In genomic region chr2:112262779-112263295, GRCm38 (mm10) we compare ENCODE assay signal across 9 mouse cellular contexts. TPM values are rescaled to one million over a fixed set of nuclear protein-coding genes. Genes with fewer than 3 reads are reported as not detected.
A peak's percentile ranks its signal among the peaks of the same experiment; 100 is the strongest.
DNase-seq lines count a peak whose midpoint lies in the region; ATAC-seq and TF ChIP-seq lines count a peak whose summit lies in the region.
"Had no signal": no experiment of that assay in that cellular context is flagged by ENCODE, and none has a peak within 500 bp of the region (broad histone marks: within the 10 kb centered on the region; RNA-seq: fewer than 3 reads in every experiment).

No protein-coding gene starts in this region.

- no peak for TF ChIP-seq POLR2A in lung, adult 2 months (IDR thresholded peaks at IDR 0.05; ENCODE audit: borderline replicate concordance, extremely low read depth, low read depth, low read length)

- H3K4me1 ChIP-seq in lung, embryonic 14.5 days (ENCODE audit: insufficient read depth): peaks cover 10% of the 10 kb centered on the region; the same call in 1 of the 2 replicates
- peaks cover 4% of the 10 kb centered on the region; the same call in 1 of the 2 replicates for H3K4me1 ChIP-seq in lung, adult 2 months (ENCODE audit: control insufficient read depth, insufficient read depth, low read length)
- peaks cover 37% of the 10 kb centered on the region for H3K4me1 ChIP-seq in hindbrain, embryonic 10.5 days (replicated peaks)
- H3K4me1 ChIP-seq in midbrain, embryonic 12.5 days: peaks cover 25% of the 10 kb centered on the region

- H3K4me3 ChIP-seq in lung, embryonic 14.5 days (ENCODE audit: low read depth, low read length): peak overlapping the region; percentile 52
- H3K4me3 ChIP-seq in lung, adult 2 months (replicated peaks; ENCODE audit: extremely low read depth, low read depth, low read length): no peak overlapping the region
- peak overlapping the region; percentile 68 for H3K4me3 ChIP-seq in hindbrain, embryonic 10.5 days
- peak overlapping the region; percentile 56 for H3K4me3 ChIP-seq in midbrain, embryonic 12.5 days

- H3K27me3 ChIP-seq in lung, embryonic 14.5 days (ENCODE audit: insufficient read depth, low read length): no peaks in the 10 kb centered on the region
- no peaks in the 10 kb centered on the region for H3K27me3 ChIP-seq in hindbrain, embryonic 10.5 days (ENCODE audit: insufficient read depth, poor library complexity, severe bottlenecking)
- H3K27me3 ChIP-seq in midbrain, embryonic 12.5 days: no peaks in the 10 kb centered on the region

- no peak for ATAC-seq in lung, embryonic 14.5 days (ENCODE audit: insufficient read depth)
- ATAC-seq in midbrain, embryonic 12.5 days (ENCODE audit: low FRiP score, low read depth): no peak

- peak overlapping the region; percentile 58 for H3K9ac ChIP-seq in lung, embryonic 14.5 days
- H3K9ac ChIP-seq in midbrain, embryonic 12.5 days (replicated peaks): peak overlapping the region; percentile 65; the same call in 1 of the 2 replicates

- H3K4me2 ChIP-seq in lung, embryonic 14.5 days: peak overlapping the region; percentile 73
- peak overlapping the region; percentile 57 for H3K4me2 ChIP-seq in midbrain, embryonic 12.5 days (replicated peaks)

- H3K36me3 ChIP-seq in lung, embryonic 14.5 days (ENCODE audit: insufficient read depth): no peaks in the 10 kb centered on the region
- no peaks in the 10 kb centered on the region for H3K36me3 ChIP-seq in hindbrain, embryonic 10.5 days
- H3K36me3 ChIP-seq in midbrain, embryonic 12.5 days: no peaks in the 10 kb centered on the region

- peak; percentile 33; the same call in 1 of the 2 replicates for TF ChIP-seq CTCF in lung, embryonic 14.5 days (IDR thresholded peaks at IDR 0.05; ENCODE audit: low read depth)
- no peak for TF ChIP-seq CTCF in lung, adult 2 months (IDR thresholded peaks at IDR 0.05; ENCODE audit: insufficient read depth, low read length)

- no peak overlapping the region for H3K27ac ChIP-seq in lung, embryonic 14.5 days (ENCODE audit: low read depth)
- H3K27ac ChIP-seq in hindbrain, embryonic 10.5 days: peak overlapping the region; percentile 88; the same call in 1 of the 2 replicates
- H3K27ac ChIP-seq in midbrain, embryonic 12.5 days (replicated peaks): no peak overlapping the region

- 28% methylated on average over 4 of the region's 4 CpGs for WGBS in lung, embryonic 14.5 days
- 28% methylated on average over 4 of the region's 4 CpGs for WGBS in lung, adult 2 months
- 39% methylated on average over 4 of the region's 4 CpGs for WGBS in hindbrain, embryonic 10.5 days
- 37% methylated on average over 4 of the region's 4 CpGs for WGBS in midbrain, embryonic 12.5 days

- no peaks in the 10 kb centered on the region for H3K9me3 ChIP-seq in lung, embryonic 14.5 days (ENCODE audit: low read depth, low read length)
- H3K9me3 ChIP-seq in hindbrain, embryonic 10.5 days: no peaks in the 10 kb centered on the region
- H3K9me3 ChIP-seq in midbrain, embryonic 12.5 days: no peaks in the 10 kb centered on the region

- DNase-seq in lung, embryonic 14.5 days: peak; percentile 46
- DNase-seq in lung, adult 2 months: no peak
- peak; percentile 35 for DNase-seq in adipocyte (ENCODE audit: low spot score)
- DNase-seq in hindbrain, embryonic 10.5 days (ENCODE audit: low spot score): no peak
- DNase-seq in right cerebral cortex, postnatal 10 days (ENCODE audit: low spot score in 2 of 2): no peak
- DNase-seq in layer of hippocampus, postnatal 10 days (ENCODE audit: low spot score in 2 of 2): no peak
- DNase-seq in cerebellum, adult 8-10 months: no peak

RNA-seq across cellular contexts. Expression of gene Nop10, which starts 1.1 kb away (rescaled TPM):
- polyA plus RNA-seq in lung, embryonic 14.5 days (2014; fragmentation: Nextera tagmentation; extraction: Ambion mirVana): 187 and 196 TPM in 2 replicates
- 40.3 and 50.4 TPM in 2 replicates for polyA plus RNA-seq in lung, adult 2 months (2012; rRNA removed)
- polyA plus RNA-seq in hindbrain, embryonic 10.5 days (2016; fragmentation: Nextera tagmentation; extraction: Ambion mirVana): 178 and 208 TPM in 2 replicates
- 137 and 139 TPM in 2 replicates for polyA plus RNA-seq in midbrain, embryonic 12.5 days (2016; fragmentation: Nextera tagmentation; extraction: Ambion mirVana)
- 10 to 100 TPM; 61.9 to 80.6 TPM for total RNA-seq in layer of hippocampus, postnatal 10 days (2021)

RNA-seq across cellular contexts. Expression of gene Slc12a6, which starts 2.8 kb away (rescaled TPM):
- polyA plus RNA-seq in lung, embryonic 14.5 days (2014; fragmentation: Nextera tagmentation; extraction: Ambion mirVana): 11.6 and 11.9 TPM in 2 replicates
- 34.7 and 49.1 TPM in 2 replicates for polyA plus RNA-seq in lung, adult 2 months (2012; rRNA removed)
- 8.7 and 11.2 TPM in 2 replicates for polyA plus RNA-seq in hindbrain, embryonic 10.5 days (2016; fragmentation: Nextera tagmentation; extraction: Ambion mirVana)
- polyA plus RNA-seq in midbrain, embryonic 12.5 days (2016; fragmentation: Nextera tagmentation; extraction: Ambion mirVana): 18.7 and 19.3 TPM in 2 replicates
- 10 to 100 TPM; 81.2 to 83.7 TPM for total RNA-seq in layer of hippocampus, postnatal 10 days (2021)

RNA-seq across cellular contexts. Expression of gene Gm21985, which starts 3.3 kb away (rescaled TPM):
- not detected in 2 replicates for polyA plus RNA-seq in lung, embryonic 14.5 days (2014; fragmentation: Nextera tagmentation; extraction: Ambion mirVana)
- not detected in 2 replicates for polyA plus RNA-seq in lung, adult 2 months (2012; rRNA removed)
- polyA plus RNA-seq in hindbrain, embryonic 10.5 days (2016; fragmentation: Nextera tagmentation; extraction: Ambion mirVana): not detected in 2 replicates
- polyA plus RNA-seq in midbrain, embryonic 12.5 days (2016; fragmentation: Nextera tagmentation; extraction: Ambion mirVana): not detected in 2 replicates
- total RNA-seq in layer of hippocampus, postnatal 10 days (2021): 1 to 10 TPM; 1.0 to 1.3 TPM

RNA-seq across cellular contexts. Expression of gene Nutm1, which starts 3.7 kb away (rescaled TPM):
- polyA plus RNA-seq in lung, embryonic 14.5 days (2014; fragmentation: Nextera tagmentation; extraction: Ambion mirVana): 0.11 TPM in 2 replicates
- polyA plus RNA-seq in lung, adult 2 months (2012; rRNA removed): not detected in 2 replicates
- polyA plus RNA-seq in hindbrain, embryonic 10.5 days (2016; fragmentation: Nextera tagmentation; extraction: Ambion mirVana): not detected in 2 replicates
- 0.08 TPM in 1 of 2 replicates, not detected in the other for polyA plus RNA-seq in midbrain, embryonic 12.5 days (2016; fragmentation: Nextera tagmentation; extraction: Ambion mirVana)
- not detected for total RNA-seq in layer of hippocampus, postnatal 10 days (2021)
- total RNA-seq: layer of hippocampus, adult 18-20 months had no signal

RNA-seq across cellular contexts. Expression of gene Lpcat4, which starts 23.6 kb away (rescaled TPM):
- 19.3 TPM in 2 replicates for polyA plus RNA-seq in lung, embryonic 14.5 days (2014; fragmentation: Nextera tagmentation; extraction: Ambion mirVana)
- 48.6 and 50.9 TPM in 2 replicates for polyA plus RNA-seq in lung, adult 2 months (2012; rRNA removed)
- 13.3 and 14.8 TPM in 2 replicates for polyA plus RNA-seq in hindbrain, embryonic 10.5 days (2016; fragmentation: Nextera tagmentation; extraction: Ambion mirVana)
- 11.9 and 13.1 TPM in 2 replicates for polyA plus RNA-seq in midbrain, embryonic 12.5 days (2016; fragmentation: Nextera tagmentation; extraction: Ambion mirVana)
- 10 to 100 TPM; 59.7 to 62.4 TPM for total RNA-seq in layer of hippocampus, postnatal 10 days (2021)

Comparison
In these comparisons a context has a peak if more than half of its experiments do, and no peak if none do; other contexts are left out.
1. DNase-seq: peak in lung, embryonic 14.5 days (single experiment) and adipocyte (single experiment); none in lung, adult 2 months (single experiment), hindbrain, embryonic 10.5 days (single experiment), right cerebral cortex, postnatal 10 days (0 of 2), layer of hippocampus, postnatal 10 days (0 of 2) and cerebellum, adult 8-10 months (single experiment).